Mouse (Mus musculus) intestine, postnatal 0 days (tissue): ENCODE data around the gene Pcdh9. TPM values are rescaled to one million over a fixed set of nuclear protein-coding genes. Genes with fewer than 3 reads are reported as not detected.

ENCODE experiments used
- ATAC-seq: fragments of 200-750 bp; cut with Nextera tagmentation; 2 replicates; pipeline ENCODE4 v1.8.0; 2017; ENCODE audit warnings: mild to moderate bottlenecking, moderate TSS enrichment, moderate library complexity
- H3K27ac ChIP-seq: fragments of 300-500 bp; sonication (generic); 2 replicates; pipeline ENCODE4 v1.5.1; 2014; ENCODE audit warnings: mild to moderate bottlenecking, low read depth, low read length, moderate library complexity
- H3K27me3 ChIP-seq: fragments of 300-500 bp; sonication (generic); replicated peaks from 2 replicates; pipeline ENCODE4 v1.6.1; 2014; ENCODE audit warnings: low read length, mixed read lengths; ENCODE audit not compliant: control insufficient read depth, insufficient read depth
- H3K36me3 ChIP-seq: fragments of 300-500 bp; sonication (generic); 2 replicates; pipeline ENCODE4 v1.6.1; 2014; ENCODE audit warnings: mild to moderate bottlenecking, moderate library complexity; ENCODE audit not compliant: control insufficient read depth, insufficient read depth
- H3K4me1 ChIP-seq: fragments of 300-500 bp; sonication (generic); replicated peaks from 2 replicates; pipeline ENCODE4 v1.6.1; 2014; ENCODE audit warnings: antibody characterized with exemption, low read length, mixed read lengths; ENCODE audit not compliant: control insufficient read depth, insufficient read depth
- H3K4me2 ChIP-seq: fragments of 300-500 bp; sonication (generic); replicated peaks from 2 replicates; pipeline ENCODE4 v1.6.1; 2014; ENCODE audit warnings: low read depth, mild to moderate bottlenecking, moderate library complexity
- H3K4me3 ChIP-seq: fragments of 300-500 bp; sonication (generic); 2 replicates; pipeline ENCODE4 v1.5.1; 2014; ENCODE audit warnings: low read depth, low read length
- H3K9ac ChIP-seq: fragments of 300-500 bp; sonication (generic); 2 replicates; pipeline ENCODE4 v1.6.1; 2014; ENCODE audit warnings: mild to moderate bottlenecking, low read depth, low read length
- H3K9me3 ChIP-seq: fragments of 300-500 bp; sonication (generic); 2 replicates; pipeline ENCODE4 v1.6.1; 2016; ENCODE audit warnings: mixed run types; ENCODE audit not compliant: control insufficient read depth
- CTCF ChIP-seq: sonication (generic); IDR thresholded peaks from 2 replicates; pipeline ENCODE4 v1.5.1; 2016; ENCODE audit warnings: low read depth, mild to moderate bottlenecking, control low read depth, antibody characterized with exemption, moderate library complexity
- WGBS: fragments of 180-500 bp; shearing (Covaris S2); extraction: QIAGEN DNeasy Blood & Tissue Kit; methylation state at CpG from one replicate; pipeline ENCODE4 v1.1.7; 2014; 5-methylcytosine and 5-hydroxymethylcytosine counted together
- polyA plus RNA-seq: library from polyadenylated mRNA; unstranded; fragments of >200 nt; fragmentation: Nextera tagmentation; extraction: Ambion mirVana; gene quantifications from 2 replicates; pipeline ENCODE4 v1.2.1, GENCODE M21; 2015

Pcdh9 gene
- polyA plus RNA-seq, 1 experiment from 2014 or later, result 3.6 TPM

DNA sequence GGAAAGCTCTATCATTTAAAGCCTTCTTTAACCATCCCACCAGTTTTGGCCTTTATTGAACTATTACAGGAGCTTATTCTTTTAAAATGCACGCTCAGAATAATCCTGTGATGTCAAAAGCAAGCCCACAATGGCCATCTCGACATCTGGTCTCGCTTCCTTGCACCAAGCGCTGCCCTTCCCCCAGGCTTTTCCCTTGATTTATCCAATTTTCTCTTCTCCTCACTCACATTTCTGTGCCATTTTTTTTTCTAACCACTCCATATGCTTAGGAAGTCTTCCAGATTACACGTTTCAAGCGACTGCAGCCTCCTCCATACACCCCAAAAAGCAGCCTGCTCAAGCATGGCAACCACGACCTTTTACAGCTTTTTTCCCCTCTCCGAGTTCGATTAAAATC, 269.3 kb downstream of the Pcdh9 start:
- H3K27ac ChIP-seq, result no peak overlapping the region
- H3K9ac ChIP-seq, result no peak overlapping the region
- no peaks in the 10 kb centered on the region for H3K27me3 ChIP-seq
- no peak overlapping the region for H3K4me2 ChIP-seq
- no peaks in the 10 kb centered on the region for H3K4me1 ChIP-seq
- H3K9me3 ChIP-seq, result no peaks in the 10 kb centered on the region
- H3K36me3 ChIP-seq, result no peaks in the 10 kb centered on the region
- 82% methylated on average over 9 of the region's 9 CpGs for WGBS
- TF ChIP-seq CTCF, result no peak
- ATAC-seq, result no peak
- no peak overlapping the region for H3K4me3 ChIP-seq

DNA sequence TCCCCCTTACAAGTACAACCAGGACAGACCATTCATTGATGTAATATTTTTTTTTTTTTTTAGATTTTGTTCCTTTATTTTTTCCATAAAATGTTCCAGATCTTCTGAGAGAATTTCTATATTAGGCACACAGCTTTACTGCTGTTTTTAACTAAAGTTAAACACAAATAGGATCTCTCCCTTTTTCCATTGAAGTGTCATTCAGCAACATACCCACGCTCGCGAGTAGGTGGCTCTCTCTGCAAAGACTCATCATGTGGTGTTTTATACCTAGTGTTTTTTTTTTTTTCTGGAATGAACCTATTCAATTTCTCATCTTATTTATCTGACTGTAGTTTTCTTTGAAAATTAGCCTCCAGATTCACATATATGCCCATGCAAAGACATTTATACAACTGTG, 282.9 kb downstream of the Pcdh9 start:
- Histone ChIP-seq H3K9ac (no peak overlapping the region), H3K4me3 (no peak overlapping the region), H3K27me3 (no peaks in the 10 kb centered on the region), H3K9me3 (no peaks in the 10 kb centered on the region), H3K27ac (no peak overlapping the region), H3K4me1 (no peaks in the 10 kb centered on the region), H3K36me3 (no peaks in the 10 kb centered on the region), H3K4me2 (no peak overlapping the region)
- no peak for TF ChIP-seq CTCF
- 92% methylated on average over 3 of the region's 3 CpGs for WGBS
- no peak for ATAC-seq

DNA sequence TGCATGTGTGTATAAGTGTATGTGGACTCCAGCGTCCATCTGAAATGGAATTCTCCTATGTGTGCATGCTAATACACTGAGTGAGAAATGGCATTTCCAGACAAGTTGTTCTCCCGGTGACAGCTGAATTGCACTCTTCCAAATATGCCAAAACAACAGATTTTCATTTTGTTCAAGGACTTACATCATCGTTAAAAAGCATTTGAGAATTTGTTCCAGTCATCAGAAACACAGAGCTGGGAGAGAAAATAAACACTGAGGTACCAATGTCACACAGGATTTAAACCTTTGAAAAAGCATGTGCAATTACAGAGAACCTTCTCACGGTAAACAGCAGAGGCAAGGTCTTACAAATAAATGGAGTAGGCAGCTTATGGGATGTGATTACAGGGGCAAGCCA, 290.5 kb downstream of the Pcdh9 start:
- H3K4me3 ChIP-seq, result no peak overlapping the region
- H3K4me1 ChIP-seq, result no peaks in the 10 kb centered on the region
- no peak overlapping the region for H3K9ac ChIP-seq
- no peak for TF ChIP-seq CTCF
- H3K36me3 ChIP-seq, result no peaks in the 10 kb centered on the region
- no peak overlapping the region for H3K27ac ChIP-seq
- no peaks in the 10 kb centered on the region for H3K27me3 ChIP-seq
- no peak for ATAC-seq
- no peak overlapping the region for H3K4me2 ChIP-seq
- 77% methylated on average over 4 of the region's 4 CpGs for WGBS
- H3K9me3 ChIP-seq, result no peaks in the 10 kb centered on the region

DNA sequence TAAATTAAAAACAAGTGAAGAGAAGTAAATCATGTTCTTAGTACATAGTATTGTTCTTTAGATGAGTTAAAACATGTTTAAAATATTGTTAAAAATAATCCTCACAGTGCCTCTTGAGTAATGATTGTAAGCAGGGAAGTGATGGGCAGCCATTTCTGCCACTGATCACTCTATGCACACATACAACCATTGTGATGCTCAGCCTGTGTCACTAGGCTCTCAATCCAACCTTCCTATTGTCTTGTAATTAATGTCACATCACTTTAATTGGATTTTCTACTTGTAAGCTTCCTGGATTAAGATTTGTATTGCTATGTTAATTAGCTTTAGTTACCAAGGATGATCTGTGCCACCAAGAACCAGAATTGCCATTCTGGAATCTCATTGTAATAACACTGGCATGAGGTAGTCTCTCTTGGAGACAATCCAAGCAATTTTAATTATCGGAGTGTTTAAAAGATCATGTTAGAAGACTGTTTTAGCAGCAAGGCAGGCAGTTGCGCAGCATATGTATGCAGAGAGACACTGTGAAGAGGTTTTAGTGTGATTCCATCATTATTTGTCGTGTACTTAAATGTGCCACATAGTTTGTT, 305.0 kb downstream of the Pcdh9 start:
- Histone ChIP-seq H3K9me3 (no peaks in the 10 kb centered on the region), H3K27ac (no peak overlapping the region), H3K4me2 (no peak overlapping the region), H3K4me3 (no peak overlapping the region), H3K36me3 (no peaks in the 10 kb centered on the region), H3K9ac (no peak overlapping the region), H3K27me3 (no peaks in the 10 kb centered on the region), H3K4me1 (no peaks in the 10 kb centered on the region)
- no peak for ATAC-seq
- no peak for TF ChIP-seq CTCF
- 66% methylated on average over 3 of the region's 3 CpGs for WGBS

DNA sequence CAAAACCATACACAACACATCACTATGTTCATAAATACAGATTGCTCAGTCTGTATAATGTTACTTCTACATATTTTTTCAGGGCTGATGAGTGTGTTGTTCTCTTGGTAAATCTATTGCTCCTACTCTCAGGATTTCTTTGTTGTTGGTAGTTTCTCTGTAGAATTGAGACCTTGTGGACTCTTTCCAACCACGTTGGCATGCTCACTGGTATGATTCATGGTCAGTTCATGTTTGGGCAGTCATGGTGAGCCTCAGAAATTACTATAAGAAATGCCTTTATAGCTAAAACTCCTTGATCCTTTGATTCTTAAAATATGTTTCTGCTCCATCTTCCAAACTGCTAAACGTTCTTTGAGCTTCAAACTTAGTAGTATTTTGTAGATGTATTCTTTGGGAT, 326.1 kb downstream of the Pcdh9 start:
- Histone ChIP-seq H3K9ac (no peak overlapping the region), H3K4me2 (no peak overlapping the region), H3K4me1 (no peaks in the 10 kb centered on the region), H3K27ac (no peak overlapping the region), H3K27me3 (no peaks in the 10 kb centered on the region), H3K36me3 (no peaks in the 10 kb centered on the region), H3K4me3 (no peak overlapping the region), H3K9me3 (no peaks in the 10 kb centered on the region)
- no peak for ATAC-seq
- WGBS, result 70% methylated on average over 2 of the region's 2 CpGs
- TF ChIP-seq CTCF, result no peak

DNA sequence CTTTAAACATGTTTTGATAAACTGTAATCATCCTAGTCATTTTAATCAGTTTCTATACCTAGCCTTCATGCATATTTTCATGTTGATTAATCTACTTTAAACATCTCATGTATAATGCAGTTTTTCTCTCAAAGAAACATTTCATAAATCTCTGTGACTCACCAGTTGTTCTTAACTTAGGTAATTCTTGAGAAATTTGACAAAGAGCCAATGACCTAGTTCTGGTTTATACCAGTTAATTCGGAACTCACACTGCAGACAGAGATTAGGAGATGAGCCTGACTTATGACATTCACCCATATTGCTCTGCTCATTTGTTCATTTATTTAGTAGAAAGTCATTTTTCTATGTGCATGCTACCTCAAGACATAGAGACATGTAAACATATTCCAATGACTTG, 328.9 kb downstream of the Pcdh9 start:
- WGBS, result 68% methylated on average over 1 of the region's 1 CpGs
- Histone ChIP-seq H3K9ac (no peak overlapping the region), H3K9me3 (no peaks in the 10 kb centered on the region), H3K4me3 (no peak overlapping the region), H3K4me1 (no peaks in the 10 kb centered on the region), H3K27ac (no peak overlapping the region), H3K4me2 (no peak overlapping the region), H3K27me3 (no peaks in the 10 kb centered on the region), H3K36me3 (no peaks in the 10 kb centered on the region)
- TF ChIP-seq CTCF, result no peak
- ATAC-seq, result no peak

DNA sequence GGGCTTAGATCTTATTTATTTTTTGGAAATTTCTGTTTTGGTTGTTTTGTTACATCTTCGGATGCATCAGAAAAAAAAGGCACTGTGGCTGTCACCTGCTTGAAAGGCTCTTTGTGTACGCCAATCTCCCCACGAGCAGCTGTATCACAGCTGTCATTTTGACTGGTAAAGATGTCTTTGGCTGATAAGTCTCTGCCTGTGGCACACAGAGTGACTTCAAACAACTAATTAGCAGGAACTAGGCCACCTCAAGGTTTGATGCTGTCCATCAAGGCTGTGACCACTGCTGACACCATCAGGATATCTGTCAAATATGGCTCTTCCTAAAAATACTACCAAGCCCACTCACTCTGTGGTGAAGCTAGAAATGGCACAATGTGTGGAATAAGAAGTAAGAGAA, 336.7 kb downstream of the Pcdh9 start:
- Histone ChIP-seq H3K4me3 (no peak overlapping the region), H3K27ac (no peak overlapping the region), H3K9ac (no peak overlapping the region), H3K36me3 (no peaks in the 10 kb centered on the region), H3K9me3 (no peaks in the 10 kb centered on the region), H3K4me1 (no peaks in the 10 kb centered on the region), H3K4me2 (no peak overlapping the region), H3K27me3 (no peaks in the 10 kb centered on the region)
- 76% methylated on average over 3 of the region's 3 CpGs for WGBS
- ATAC-seq, result no peak
- no peak for TF ChIP-seq CTCF
